Mouse (Mus musculus): ENCODE data around the gene Rcor3.

The Rcor3 gene

DNA sequence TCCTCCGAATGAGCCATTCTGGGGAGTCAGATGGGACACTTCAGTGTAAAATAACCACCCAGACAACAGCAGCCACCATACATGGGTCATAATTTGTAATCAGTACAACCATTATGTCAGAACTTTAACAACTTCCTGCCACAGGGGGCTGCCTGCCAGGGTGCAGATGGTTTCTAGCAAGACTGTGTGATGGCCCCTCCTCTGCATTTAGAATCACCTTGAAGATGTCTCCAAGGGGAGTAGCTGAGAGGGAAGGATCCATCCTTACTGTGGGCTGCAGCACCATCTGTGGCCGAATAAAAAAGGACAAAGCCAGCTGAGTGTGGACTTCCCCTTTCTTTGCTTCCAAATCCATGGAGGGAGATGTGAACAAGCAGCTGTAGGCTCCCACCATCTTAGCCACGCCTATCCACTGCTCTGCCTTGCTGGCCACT lies 67.2 kb downstream of the Rcor3 start:
- no peak for DNase-seq (ENCODE audit: extremely low read depth, low read depth, low spot score)

GRCm38 (mm10) chr1:192069971-192070591 lies 67.8 kb downstream of the Rcor3 start:
- DNase-seq (ENCODE audit: extremely low read depth, low read depth, low spot score) = no peak

GRCm38 (mm10) chr1:192068188-192068587 lies 69.7 kb downstream of the Rcor3 start:
- DNase-seq (ENCODE audit: extremely low read depth, low read depth, low spot score) = no peak

- DNase-seq (ENCODE audit: extremely low read depth, low read depth, low spot score) = no peak
Measured at GRCm38 (mm10) chr1:192066956-192067355, 70.9 kb downstream of the Rcor3 start.

GRCm38 (mm10) chr1:192063209-192063946 lies 74.5 kb downstream of the Rcor3 start:
- no peak for DNase-seq (ENCODE audit: extremely low read depth, low read depth, low spot score)

GRCm38 (mm10) chr1:192062682-192063081 lies 75.2 kb downstream of the Rcor3 start:
- DNase-seq (ENCODE audit: extremely low read depth, low read depth, low spot score) = no peak

DNA sequence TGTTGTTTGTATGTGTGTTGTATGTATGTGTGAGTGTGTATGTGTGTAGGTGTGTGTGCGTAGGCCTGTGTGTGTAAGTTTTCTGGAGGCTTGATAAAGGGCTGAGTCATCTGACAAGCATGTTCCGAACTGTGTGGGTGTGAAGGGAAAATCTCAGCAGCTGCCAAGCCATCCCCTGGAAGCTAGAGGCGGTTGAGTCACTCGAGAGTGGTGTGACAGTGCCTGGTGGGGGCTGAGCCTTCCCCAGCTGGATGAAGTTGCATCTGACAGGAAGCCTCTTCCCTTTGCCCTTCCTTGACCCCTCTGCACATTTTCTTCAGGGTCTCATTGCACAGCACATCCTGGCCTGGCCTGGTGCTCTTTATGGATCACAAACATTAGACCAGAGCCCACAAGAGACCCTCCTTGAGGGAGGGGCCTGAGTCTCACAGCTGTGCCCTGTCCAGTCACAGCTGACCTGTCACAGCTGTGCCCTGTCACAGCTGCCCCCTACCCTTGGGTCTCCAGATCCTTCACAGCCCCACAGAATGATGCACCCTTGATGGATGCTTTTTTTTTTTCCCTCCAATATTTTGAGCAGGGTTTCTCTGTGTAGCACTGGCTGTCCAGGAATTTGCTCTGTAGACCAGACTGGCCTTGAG lies 76.1 kb downstream of the Rcor3 start:
- DNase-seq (ENCODE audit: extremely low read depth, low read depth, low spot score) = no peak

DNA sequence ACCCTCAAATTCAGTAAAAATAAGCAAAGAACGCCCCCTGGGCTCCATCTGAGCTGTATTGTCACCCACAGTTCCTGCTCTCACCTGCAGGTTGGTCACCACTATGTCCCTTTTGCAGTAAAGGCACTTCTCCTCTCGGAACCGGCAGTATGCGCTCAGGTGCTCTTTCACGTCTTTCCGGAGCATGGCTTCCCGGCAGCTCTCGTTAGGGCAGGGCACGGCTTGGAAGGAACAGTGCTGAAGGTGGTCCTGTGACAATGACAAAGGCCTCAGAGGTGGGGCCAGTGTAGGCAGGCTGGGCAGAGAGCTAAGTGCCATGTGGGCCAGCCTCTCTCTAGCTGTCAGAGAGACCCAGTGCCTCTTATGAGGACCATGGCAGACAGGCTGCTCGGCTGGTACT lies 79.0 kb downstream of the Rcor3 start:
- no peak for DNase-seq (ENCODE audit: extremely low read depth, low read depth, low spot score)

DNA sequence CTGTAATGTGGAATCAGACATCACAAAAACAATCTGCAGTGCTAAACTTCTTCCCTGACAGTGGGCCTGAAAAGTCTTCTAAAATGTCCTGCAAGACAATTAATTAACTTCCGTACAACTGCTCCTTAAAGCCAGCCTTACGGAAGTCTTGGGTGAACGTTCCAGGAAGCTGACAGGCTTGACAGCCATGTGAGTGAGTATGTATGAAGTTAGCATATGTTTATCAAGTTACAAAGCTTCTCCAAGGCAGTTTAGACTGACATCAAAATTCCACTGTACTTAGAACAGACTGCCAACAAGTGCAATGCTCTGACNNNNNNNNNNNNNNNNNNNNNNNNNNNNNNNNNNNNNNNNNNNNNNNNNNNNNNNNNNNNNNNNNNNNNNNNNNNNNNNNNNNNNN lies 84.1 kb downstream of the Rcor3 start:
- DNase-seq (ENCODE audit: extremely low read depth, low read depth, low spot score) = no peak

DNA sequence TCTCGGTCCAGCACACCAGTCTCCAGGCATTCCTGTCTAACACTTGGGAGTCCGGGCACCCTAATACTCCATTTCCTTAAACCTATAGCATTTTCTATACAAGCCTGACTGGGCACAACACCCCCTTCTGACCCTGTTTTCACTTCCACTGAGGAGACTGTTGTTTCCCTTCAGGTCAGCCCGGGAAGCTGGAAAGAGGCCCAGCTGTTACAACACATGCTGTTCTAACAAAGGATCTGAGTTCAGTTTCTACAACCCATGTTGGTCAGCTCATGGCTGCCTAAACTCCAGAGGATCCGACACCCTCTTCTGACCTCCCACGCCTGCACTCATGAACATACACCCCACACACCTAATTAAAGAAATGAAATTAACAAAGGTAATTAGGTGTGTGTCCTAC lies 84.9 kb downstream of the Rcor3 start:
- no peak for DNase-seq (ENCODE audit: extremely low read depth, low read depth, low spot score)

DNA sequence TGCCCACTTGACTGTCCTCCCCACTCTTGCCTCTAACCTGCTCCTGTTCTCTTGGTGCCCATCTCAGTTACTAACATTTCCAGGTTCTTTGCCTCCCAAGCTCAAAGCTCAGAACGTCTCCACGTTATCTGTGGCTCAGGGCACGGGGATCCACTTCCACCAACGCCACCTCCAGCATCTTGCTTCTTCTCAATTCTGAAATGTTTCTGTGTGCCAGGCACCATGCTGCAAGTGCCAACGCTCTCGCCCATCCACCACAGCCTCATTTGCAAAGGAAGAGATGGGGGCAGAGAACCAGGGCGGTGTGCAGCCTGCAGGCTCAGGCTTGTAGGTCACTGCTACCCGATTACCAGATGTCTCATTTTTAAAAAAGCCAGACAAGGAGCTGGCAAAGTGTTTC lies 85.4 kb downstream of the Rcor3 start:
- no peak for DNase-seq (ENCODE audit: extremely low read depth, low read depth, low spot score)
